Mouse (Mus musculus): Measurements from ENCODE around the gene Srr.

GRCm38 (mm10) chr11:74863471-74863870 lies 62.3 kb downstream of the Srr start:
- TF ChIP-seq CTCF (IDR thresholded peaks at IDR 0.05; ENCODE audit: control insufficient read depth, insufficient read depth, insufficient read length) (peak; percentile 4), USF1 (IDR thresholded peaks at IDR 0.05; ENCODE audit: low read depth) (no peak), CEBPB (IDR thresholded peaks at IDR 0.05; ENCODE audit: low read depth) (no peak), MAX (IDR thresholded peaks at IDR 0.05) (no peak), MYOG (IDR thresholded peaks at IDR 0.05; ENCODE audit: control insufficient read depth, extremely low read depth, insufficient read length) (no peak), MYOD1 (IDR thresholded peaks at IDR 0.05; ENCODE audit: control insufficient read depth, insufficient read length, low read depth) (no peak), FOSL1 (IDR thresholded peaks at IDR 0.05; ENCODE audit: insufficient read depth, low read length, poor library complexity, severe bottlenecking) (no peak)

All from C2C12 (cell line).